Mouse (Mus musculus) bone marrow, adult 2 months (tissue): Measurements from ENCODE around the gene Gm48551. TPM values are rescaled to one million over a fixed set of nuclear protein-coding genes. Genes with fewer than 3 reads are reported as not detected.

Experiments used
- H3K27ac ChIP-seq: fragments of 200-500 bp; 2 replicates; pipeline ENCODE4 v1.5.1; 2012; ENCODE audit warnings: low read depth, mild to moderate bottlenecking, control low read depth, inconsistent platforms, low read length; ENCODE audit not compliant: control insufficient read depth, poor library complexity, insufficient read depth
- H3K4me1 ChIP-seq: fragments of 200-500 bp; 2 replicates; pipeline ENCODE4 v1.6.1; 2011; ENCODE audit warnings: low read length; ENCODE audit not compliant: control insufficient read depth, insufficient read depth
- H3K4me3 ChIP-seq: fragments of 200-500 bp; replicated peaks from 2 replicates; pipeline ENCODE3; 2011; ENCODE audit warnings: mild to moderate bottlenecking, low read depth, low read length, control low read depth; ENCODE audit not compliant: control insufficient read depth
- CTCF ChIP-seq: fragments of 200-500 bp; IDR thresholded peaks from 2 replicates; pipeline ENCODE4 v1.5.1; 2011; ENCODE audit warnings: low read length, control low read depth; ENCODE audit not compliant: control insufficient read depth, insufficient read depth
- POLR2A ChIP-seq: fragments of 200-500 bp; IDR thresholded peaks from 2 replicates; pipeline ENCODE4 v1.6.1; 2011; ENCODE audit warnings: low read depth, mild to moderate bottlenecking, control low read depth, low read length, borderline replicate concordance; ENCODE audit not compliant: control insufficient read depth
- WGBS: fragments of 180-500 bp; shearing (Covaris S2); methylation state at CpG from one replicate; pipeline ENCODE4 v1.1.7; 2018; 5-methylcytosine and 5-hydroxymethylcytosine counted together
- polyA plus RNA-seq: library from polyadenylated mRNA; stranded (reverse); fragments of >200 nt; gene quantifications from 2 replicates; pipeline ENCODE4 v1.2.4, GENCODE M21; 2011; ENCODE audit warnings: low replicate concordance; ENCODE audit not compliant: missing spikeins, insufficient read depth, insufficient read length

Gm48551 gene
- polyA plus RNA-seq, 1 experiment: 4.3 TPM

- Histone ChIP-seq H3K4me1 (peaks cover 16% of the 10 kb centered on the region), H3K4me3 (peak overlapping the region; percentile 34), H3K27ac (no peak overlapping the region)
- TF ChIP-seq POLR2A (no peak), CTCF (no peak)
- WGBS: 40% methylated on average over 21 of the region's 21 CpGs
Measured at GRCm38 (mm10) chr10:81432169-81432867, 48.1 kb downstream of the Gm48551 start.

DNA sequence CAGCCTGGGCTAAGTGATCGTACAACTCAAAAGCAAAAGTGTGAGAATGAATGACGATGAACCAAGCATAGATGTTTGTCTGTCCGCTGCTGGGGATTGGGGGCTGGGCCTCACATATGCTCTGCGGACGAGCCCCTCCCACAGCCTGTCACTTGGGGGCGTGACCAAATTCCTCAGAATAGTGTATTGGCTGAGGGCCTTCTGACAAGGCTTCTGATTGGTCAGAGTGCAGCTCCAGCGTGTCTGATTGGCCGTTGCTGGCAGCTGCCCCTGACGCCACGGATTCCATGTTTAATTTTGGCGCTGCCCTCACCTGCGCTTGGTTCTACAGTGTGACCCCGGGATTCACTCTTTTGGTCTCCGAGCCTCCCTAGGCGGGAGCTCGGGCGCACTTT, 48.6 kb downstream of the Gm48551 start:
- under 1% methylated on average over 17 of the region's 17 CpGs for WGBS

GRCm38 (mm10) chr10:81433541-81434289, 49.4 kb downstream of the Gm48551 start:
- TF ChIP-seq POLR2A: peak; percentile 64
- peak; percentile 48; the same call in 1 of the 2 replicates for TF ChIP-seq CTCF
- peaks cover 16% of the 10 kb centered on the region for H3K4me1 ChIP-seq
- 6% methylated on average over 26 of the region's 26 CpGs for WGBS
- H3K27ac ChIP-seq: peak overlapping the region; percentile 91
- peak overlapping the region; percentile 68 for H3K4me3 ChIP-seq

More for the DNA sequence above, 48.6 kb downstream of the Gm48551 start:
- H3K27ac ChIP-seq: peak overlapping the region; percentile 91
- H3K4me3 ChIP-seq: peak overlapping the region; percentile 47
- TF ChIP-seq CTCF: no peak
- TF ChIP-seq POLR2A: peak; percentile 44; the same call in 1 of the 2 replicates
- H3K4me1 ChIP-seq: peaks cover 16% of the 10 kb centered on the region

DNA sequence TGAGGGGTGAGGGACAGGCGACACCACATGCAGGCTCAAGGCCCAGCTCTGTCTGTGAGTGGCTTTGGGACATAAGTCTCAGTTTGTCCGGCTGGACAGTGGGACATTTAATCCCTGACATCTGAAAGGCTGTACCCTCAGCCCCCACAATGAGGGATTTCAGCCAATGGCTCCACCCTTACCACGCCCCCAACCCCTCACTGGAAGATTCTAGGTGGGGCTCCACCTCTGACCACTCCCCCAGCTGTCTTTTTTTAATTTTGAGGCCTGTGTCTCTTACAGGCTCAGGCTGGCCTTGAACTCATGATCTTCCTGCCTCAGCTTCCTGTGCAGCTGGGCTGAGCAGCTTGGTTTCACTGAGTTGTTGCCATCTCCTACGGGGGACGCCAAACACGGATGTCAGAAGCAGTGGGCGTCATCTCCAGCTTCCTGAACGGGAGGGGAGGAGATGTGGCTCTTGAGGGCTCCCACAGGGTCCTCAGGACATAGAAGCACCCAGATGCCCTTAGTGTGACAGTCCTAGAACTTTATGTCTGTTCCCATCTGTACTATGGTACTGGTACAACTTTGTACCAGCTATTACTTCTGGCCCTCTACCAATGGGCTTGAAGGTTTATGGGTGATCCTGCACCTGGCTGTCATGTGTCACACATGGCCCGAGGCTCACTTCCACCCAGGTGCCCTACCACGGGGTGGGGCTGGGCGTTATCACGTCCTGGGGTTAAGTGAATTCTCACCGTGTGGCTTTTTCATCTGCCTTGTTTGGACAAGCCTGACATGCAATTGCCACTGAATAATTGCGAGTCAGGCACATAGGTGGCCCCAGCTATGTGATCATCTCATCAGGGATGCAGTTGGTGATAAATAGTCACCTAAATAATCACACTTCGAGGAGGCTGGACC, 50.3 kb downstream of the Gm48551 start:
- Histone ChIP-seq H3K27ac (peak overlapping the region; percentile 91), H3K4me1 (peaks cover 12% of the 10 kb centered on the region), H3K4me3 (peak overlapping the region; percentile 68)
- TF ChIP-seq CTCF (no peak), POLR2A (no peak)
- 26% methylated on average over 15 of the region's 15 CpGs for WGBS

- WGBS: 85% methylated on average over 3 of the region's 3 CpGs
- no peak overlapping the region for H3K27ac ChIP-seq
- peaks cover 12% of the 10 kb centered on the region for H3K4me1 ChIP-seq
- TF ChIP-seq POLR2A (no peak), CTCF (no peak)
- H3K4me3 ChIP-seq: no peak overlapping the region
Measured at GRCm38 (mm10) chr10:81435436-81435835, 51.2 kb downstream of the Gm48551 start.

DNA sequence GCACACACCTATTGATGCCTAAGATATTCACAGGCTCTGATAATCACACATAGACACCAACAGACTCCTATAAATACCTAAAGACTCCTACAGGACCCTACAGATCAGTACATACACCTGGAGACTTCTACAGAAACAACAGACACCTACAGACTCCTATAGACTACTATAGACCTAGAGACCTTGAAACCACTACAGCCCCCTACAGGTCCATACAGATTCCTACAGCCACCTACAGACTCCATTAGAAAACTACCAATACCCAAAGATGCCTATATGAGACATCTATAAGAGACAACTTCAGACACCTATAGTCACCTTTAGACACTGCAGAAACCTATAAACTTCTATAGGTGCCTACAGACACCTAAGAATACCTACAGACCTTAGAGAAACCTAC, 56.8 kb downstream of the Gm48551 start:
- Histone ChIP-seq H3K4me1 (no peaks in the 10 kb centered on the region), H3K4me3 (no peak overlapping the region), H3K27ac (no peak overlapping the region)
- TF ChIP-seq CTCF: no peak
- no peak for TF ChIP-seq POLR2A

Other genes with a start within 250 kb of the Gm48551 start
- 28.2 and 31.0 TPM in 2 replicates for gene Zbtb7a, start 249.2 kb upstream of the Gm48551 start, polyA plus RNA-seq
- 11.1 and 29.0 TPM in 2 replicates for gene Pias4, start 216.5 kb upstream of the Gm48551 start, polyA plus RNA-seq
- gene Eef2, start 207.8 kb upstream of the Gm48551 start, polyA plus RNA-seq: 347 and 468 TPM in 2 replicates
- gene Dapk3, start 201.5 kb upstream of the Gm48551 start, polyA plus RNA-seq: 7.2 and 23.2 TPM in 2 replicates
- not detected in 2 replicates for gene 4930442H23Rik, start 200.6 kb upstream of the Gm48551 start, polyA plus RNA-seq
- gene Nmrk2, start 182.4 kb upstream of the Gm48551 start, polyA plus RNA-seq: not detected in 2 replicates
- gene Atcay, start 153.6 kb upstream of the Gm48551 start, polyA plus RNA-seq: not detected in 2 replicates
- 0.32 and 2.5 TPM in 2 replicates for gene Zfr2, start 151.3 kb upstream of the Gm48551 start, polyA plus RNA-seq
- 11.9 and 18.9 TPM in 2 replicates for gene Matk, start 131.5 kb upstream of the Gm48551 start, polyA plus RNA-seq
- gene Mrpl54, start 117.5 kb upstream of the Gm48551 start, polyA plus RNA-seq: 34.4 and 75.4 TPM in 2 replicates
- 14.6 and 32.8 TPM in 2 replicates for gene Apba3, start 117.5 kb upstream of the Gm48551 start, polyA plus RNA-seq
- gene Tjp3, start 92.9 kb upstream of the Gm48551 start, polyA plus RNA-seq: 3.0 and 3.4 TPM in 2 replicates
- 31.2 and 62.2 TPM in 2 replicates for gene Pip5k1c, start 91.5 kb upstream of the Gm48551 start, polyA plus RNA-seq
- 24.0 and 36.6 TPM in 2 replicates for gene Cactin, start 63.4 kb upstream of the Gm48551 start, polyA plus RNA-seq
- 3.3 and 7.9 TPM in 2 replicates for gene Tbxa2r, start 55.7 kb upstream of the Gm48551 start, polyA plus RNA-seq
- gene Gipc3, start 41.2 kb upstream of the Gm48551 start, polyA plus RNA-seq: not detected in 2 replicates
- 56.9 and 60.7 TPM in 2 replicates for gene Hmg20b, start 34.0 kb upstream of the Gm48551 start, polyA plus RNA-seq
- 11.0 and 14.3 TPM in 2 replicates for gene Mfsd12, start 27.0 kb upstream of the Gm48551 start, polyA plus RNA-seq
- 4.5 and 12.3 TPM in 2 replicates for gene 4930404N11Rik, start 18.6 kb upstream of the Gm48551 start, polyA plus RNA-seq
- 126 and 131 TPM in 2 replicates for gene Fzr1, start 6.0 kb upstream of the Gm48551 start, polyA plus RNA-seq
- gene Dohh, start within 50 bp of the Gm48551 start, polyA plus RNA-seq: 14.6 and 23.0 TPM in 2 replicates
- not detected in 2 replicates for gene Gm48552, start 4.5 kb downstream of the Gm48551 start, polyA plus RNA-seq
- gene Smim24, start 8.6 kb downstream of the Gm48551 start, polyA plus RNA-seq: 7.9 and 18.0 TPM in 2 replicates
- gene Nfic, start 71.2 kb downstream of the Gm48551 start, polyA plus RNA-seq: 5.1 and 14.5 TPM in 2 replicates
- gene Celf5, start 98.2 kb downstream of the Gm48551 start, polyA plus RNA-seq: 0.72 TPM in 1 of 2 replicates, not detected in the other
- 30.2 and 61.0 TPM in 2 replicates for gene Ncln, start 111.9 kb downstream of the Gm48551 start, polyA plus RNA-seq
- 7.6 and 15.8 TPM in 2 replicates for gene S1pr4, start 115.7 kb downstream of the Gm48551 start, polyA plus RNA-seq
- 5.4 and 9.4 TPM in 2 replicates for gene Gna15, start 139.8 kb downstream of the Gm48551 start, polyA plus RNA-seq
- gene Gna11, start 160.7 kb downstream of the Gm48551 start, polyA plus RNA-seq: 12.3 and 23.8 TPM in 2 replicates
- gene Aes, start 175.0 kb downstream of the Gm48551 start, polyA plus RNA-seq: 183 and 306 TPM in 2 replicates
- 18.5 and 41.7 TPM in 2 replicates for gene Tle2, start 190.1 kb downstream of the Gm48551 start, polyA plus RNA-seq
- gene Tle6, start 216.6 kb downstream of the Gm48551 start, polyA plus RNA-seq: 23.2 and 27.8 TPM in 2 replicates
- gene BC025920, start 221.8 kb downstream of the Gm48551 start, polyA plus RNA-seq: 3.9 and 6.6 TPM in 2 replicates
- 7.7 and 16.8 TPM in 2 replicates for gene Sirt6, start 243.3 kb downstream of the Gm48551 start, polyA plus RNA-seq
- gene Ankrd24, start 244.1 kb downstream of the Gm48551 start, polyA plus RNA-seq: 5.3 and 11.1 TPM in 2 replicates